Mouse (Mus musculus): Measurements from ENCODE around the gene Cd6.

The Cd6 gene

GRCm38 (mm10) chr19:10844206-10844605 is 14.3 kb upstream of the Cd6 start:
- H3K4me1 ChIP-seq (replicated peaks; ENCODE audit: low read depth, low read length): peaks cover 22% of the 10 kb centered on the region
- H3K27me3 ChIP-seq (ENCODE audit: insufficient read depth, low read length): peaks cover 36% of the 10 kb centered on the region
- no peak for TF ChIP-seq CTCF (conservative IDR thresholded peaks at IDR 0.05; ENCODE audit: low read length)
- no peak for TF ChIP-seq NANOG (IDR thresholded peaks at IDR 0.05; ENCODE audit: borderline replicate concordance, low read length)
- no peak for TF ChIP-seq POU5F1 (IDR thresholded peaks at IDR 0.05; ENCODE audit: borderline replicate concordance, low read length)
- no peak overlapping the region for H3K4me3 ChIP-seq (replicated peaks; ENCODE audit: low read length)
- H3K9me3 ChIP-seq (ENCODE audit: low read length): peaks cover 4% of the 10 kb centered on the region
- no peaks in the 10 kb centered on the region for H3K36me3 ChIP-seq (ENCODE audit: insufficient read depth, low read length)

- H3K4me1 ChIP-seq (replicated peaks; ENCODE audit: low read depth, low read length): peaks cover 26% of the 10 kb centered on the region
- H3K27me3 ChIP-seq (ENCODE audit: insufficient read depth, low read length): peaks cover 30% of the 10 kb centered on the region
- TF ChIP-seq CTCF (conservative IDR thresholded peaks at IDR 0.05; ENCODE audit: low read length) (no peak), POU5F1 (IDR thresholded peaks at IDR 0.05; ENCODE audit: borderline replicate concordance, low read length) (no peak), NANOG (IDR thresholded peaks at IDR 0.05; ENCODE audit: borderline replicate concordance, low read length) (no peak)
- H3K9me3 ChIP-seq (ENCODE audit: low read length): peaks cover 13% of the 10 kb centered on the region
- H3K36me3 ChIP-seq (ENCODE audit: insufficient read depth, low read length): no peaks in the 10 kb centered on the region
- peak overlapping the region; percentile 32; the same call in 1 of the 2 replicates for H3K4me3 ChIP-seq (replicated peaks; ENCODE audit: low read length)
Observed at GRCm38 (mm10) chr19:10842914-10843313, 13.1 kb upstream of the Cd6 start.

DNA sequence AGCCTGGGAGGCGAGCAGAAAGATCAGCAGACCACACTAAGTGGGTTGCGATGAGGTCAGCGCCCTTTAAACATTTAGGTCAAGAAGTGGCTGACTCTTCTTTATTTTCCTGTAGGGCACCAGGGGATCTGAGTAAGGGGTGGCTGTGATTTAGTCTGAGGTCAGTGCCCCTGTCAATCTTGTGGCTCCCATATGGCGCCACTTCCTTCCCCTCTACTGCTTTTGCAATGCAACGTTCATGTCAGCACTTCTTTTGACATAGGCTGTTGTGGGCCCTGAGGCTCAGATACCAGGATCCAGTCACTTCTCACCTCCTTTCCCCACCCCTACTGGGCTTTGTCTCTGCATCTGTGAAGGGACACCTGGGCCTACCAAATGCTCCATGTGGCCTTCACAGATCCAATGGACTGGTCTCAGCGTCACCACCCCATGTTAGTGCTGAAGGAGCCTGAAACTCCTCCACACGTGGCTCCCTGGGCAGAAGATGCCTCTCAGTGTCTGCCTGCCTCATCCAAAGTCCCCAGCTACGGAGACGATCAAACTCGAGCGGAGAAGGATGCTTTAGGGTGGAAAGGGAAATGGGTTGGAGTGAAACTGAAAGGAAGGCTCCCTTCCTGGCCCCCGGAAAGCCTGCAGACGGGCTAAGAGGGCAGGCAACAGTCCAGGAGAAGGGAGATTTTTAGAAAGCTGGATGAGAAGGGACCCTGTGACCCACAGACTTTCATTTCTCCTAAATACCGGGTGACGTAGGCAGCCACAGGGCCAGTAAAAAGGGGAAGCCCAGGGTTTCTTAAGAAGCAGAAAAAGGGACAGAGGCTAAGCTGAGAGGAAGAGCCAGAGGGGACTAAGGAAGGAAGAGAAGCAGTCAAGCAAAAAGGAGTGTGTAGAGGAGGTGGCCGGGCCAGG is 12.1 kb upstream of the Cd6 start:
- peaks cover 30% of the 10 kb centered on the region for H3K27me3 ChIP-seq (ENCODE audit: insufficient read depth, low read length)
- TF ChIP-seq NANOG (IDR thresholded peaks at IDR 0.05; ENCODE audit: borderline replicate concordance, low read length): no peak
- no peak for TF ChIP-seq POU5F1 (IDR thresholded peaks at IDR 0.05; ENCODE audit: borderline replicate concordance, low read length)
- no peak for TF ChIP-seq CTCF (conservative IDR thresholded peaks at IDR 0.05; ENCODE audit: low read length)
- H3K4me1 ChIP-seq (replicated peaks; ENCODE audit: low read depth, low read length): peaks cover 33% of the 10 kb centered on the region
- no peak overlapping the region for H3K4me3 ChIP-seq (replicated peaks; ENCODE audit: low read length)
- H3K36me3 ChIP-seq (ENCODE audit: insufficient read depth, low read length): no peaks in the 10 kb centered on the region
- peaks cover 13% of the 10 kb centered on the region for H3K9me3 ChIP-seq (ENCODE audit: low read length)

- Histone ChIP-seq H3K9me3 (ENCODE audit: low read length) (peaks cover 13% of the 10 kb centered on the region), H3K4me3 (replicated peaks; ENCODE audit: low read length) (no peak within 1 kb of the TSS), H3K36me3 (ENCODE audit: insufficient read depth, low read length) (no peaks in the 10 kb centered on the region), H3K4me1 (replicated peaks; ENCODE audit: low read depth, low read length) (peaks cover 48% of the 10 kb centered on the region), H3K27me3 (ENCODE audit: insufficient read depth, low read length) (peaks cover 27% of the 10 kb centered on the region)
- TF ChIP-seq POU5F1 (IDR thresholded peaks at IDR 0.05; ENCODE audit: borderline replicate concordance, low read length): no peak
- no peak for TF ChIP-seq NANOG (IDR thresholded peaks at IDR 0.05; ENCODE audit: borderline replicate concordance, low read length)
- TF ChIP-seq CTCF (conservative IDR thresholded peaks at IDR 0.05; ENCODE audit: low read length): no peak
Observed at GRCm38 (mm10) chr19:10839010-10839892, 9.4 kb upstream of the Cd6 start, which contains the start of gene Slc15a3. Slc15a3 (plus strand) TSS chr19:10839727.

DNA sequence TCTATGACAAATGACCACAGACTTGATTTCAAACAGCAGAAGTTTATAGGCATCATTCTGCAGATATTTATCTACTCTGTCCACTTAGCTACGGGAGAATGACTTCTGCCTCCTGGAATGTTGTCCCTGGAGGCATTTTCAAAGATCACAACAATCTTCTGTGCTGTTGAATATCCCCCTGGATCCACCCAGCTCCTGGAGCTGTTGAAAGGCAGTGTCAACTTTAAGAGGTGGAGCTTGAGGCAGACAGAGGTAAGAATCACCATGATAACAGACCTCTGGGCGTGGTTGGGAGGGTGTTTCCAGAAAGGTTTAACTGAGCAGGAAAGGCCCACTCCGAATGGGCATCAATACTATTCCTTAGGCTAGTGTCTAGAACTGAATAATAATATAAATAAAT is 5.8 kb upstream of the Cd6 start:
- Histone ChIP-seq H3K9me3 (ENCODE audit: low read length) (peaks cover 13% of the 10 kb centered on the region), H3K4me1 (replicated peaks; ENCODE audit: low read depth, low read length) (peaks cover 59% of the 10 kb centered on the region), H3K27me3 (ENCODE audit: insufficient read depth, low read length) (no peaks in the 10 kb centered on the region), H3K4me3 (replicated peaks; ENCODE audit: low read length) (no peak overlapping the region), H3K36me3 (ENCODE audit: insufficient read depth, low read length) (no peaks in the 10 kb centered on the region)
- TF ChIP-seq POU5F1 (IDR thresholded peaks at IDR 0.05; ENCODE audit: borderline replicate concordance, low read length) (peak; percentile 33; the same call in 1 of the 2 replicates), CTCF (conservative IDR thresholded peaks at IDR 0.05; ENCODE audit: low read length) (no peak)

DNA sequence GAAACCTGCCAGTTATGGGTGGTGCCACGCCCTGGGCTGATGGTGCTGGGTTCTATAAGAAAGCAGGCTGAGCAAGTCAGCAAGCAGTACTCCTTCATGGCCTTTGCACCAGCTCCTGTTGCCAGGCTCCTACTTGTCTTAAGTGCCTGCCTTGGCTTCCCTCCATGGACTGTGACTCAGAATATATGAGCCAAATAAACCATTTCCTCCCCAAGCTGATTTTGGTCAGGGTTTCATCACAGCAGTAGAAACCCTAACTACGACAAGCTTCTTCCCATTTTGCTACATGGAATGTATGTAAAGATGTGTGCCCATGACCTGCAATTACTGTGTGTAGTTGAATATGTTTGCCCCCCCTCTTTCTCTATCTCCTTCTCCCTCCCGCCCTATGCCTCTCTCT is 3.8 kb upstream of the Cd6 start:
- Histone ChIP-seq H3K27me3 (ENCODE audit: insufficient read depth, low read length) (no peaks in the 10 kb centered on the region), H3K9me3 (ENCODE audit: low read length) (peaks cover 5% of the 10 kb centered on the region), H3K4me1 (replicated peaks; ENCODE audit: low read depth, low read length) (peaks cover 60% of the 10 kb centered on the region), H3K36me3 (ENCODE audit: insufficient read depth, low read length) (no peaks in the 10 kb centered on the region), H3K4me3 (replicated peaks; ENCODE audit: low read length) (no peak overlapping the region)
- TF ChIP-seq POU5F1 (IDR thresholded peaks at IDR 0.05; ENCODE audit: borderline replicate concordance, low read length) (no peak), NANOG (IDR thresholded peaks at IDR 0.05; ENCODE audit: borderline replicate concordance, low read length) (no peak), CTCF (conservative IDR thresholded peaks at IDR 0.05; ENCODE audit: low read length) (no peak)

- TF ChIP-seq POU5F1 (IDR thresholded peaks at IDR 0.05; ENCODE audit: borderline replicate concordance, low read length) (no peak), CTCF (conservative IDR thresholded peaks at IDR 0.05; ENCODE audit: low read length) (no peak), NANOG (IDR thresholded peaks at IDR 0.05; ENCODE audit: borderline replicate concordance, low read length) (no peak)
- H3K4me1 ChIP-seq (replicated peaks; ENCODE audit: low read depth, low read length): peaks cover 48% of the 10 kb centered on the region
- no peaks in the 10 kb centered on the region for H3K27me3 ChIP-seq (ENCODE audit: insufficient read depth, low read length)
- no peaks in the 10 kb centered on the region for H3K9me3 ChIP-seq (ENCODE audit: low read length)
- no peaks in the 10 kb centered on the region for H3K36me3 ChIP-seq (ENCODE audit: insufficient read depth, low read length)
- H3K4me3 ChIP-seq (replicated peaks; ENCODE audit: low read length): no peak overlapping the region
Observed at GRCm38 (mm10) chr19:10832030-10832429, 2.2 kb upstream of the Cd6 start.

DNA sequence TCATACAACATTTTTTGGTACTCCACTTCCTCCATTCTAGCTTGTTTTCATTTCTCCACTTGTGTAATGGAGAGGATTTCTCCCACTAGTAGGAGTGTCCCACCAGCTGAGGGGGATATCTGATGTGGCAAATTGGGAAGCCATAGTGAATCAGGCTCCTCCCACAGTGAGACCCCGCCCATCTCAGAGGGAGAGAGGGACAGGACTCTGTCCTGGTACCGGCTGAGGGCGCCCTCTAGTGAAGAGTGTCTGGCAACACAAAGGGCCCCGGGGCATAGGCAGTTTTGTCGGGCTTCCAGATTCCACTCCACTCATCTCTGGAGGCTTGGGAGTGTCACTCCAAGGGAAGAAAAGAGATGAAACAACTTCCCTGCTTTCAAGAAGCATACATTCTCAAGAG is 1.6 kb upstream of the Cd6 start:
- no peaks in the 10 kb centered on the region for H3K36me3 ChIP-seq (ENCODE audit: insufficient read depth, low read length)
- TF ChIP-seq NANOG (IDR thresholded peaks at IDR 0.05; ENCODE audit: borderline replicate concordance, low read length): no peak
- TF ChIP-seq CTCF (conservative IDR thresholded peaks at IDR 0.05; ENCODE audit: low read length): peak; percentile 56
- TF ChIP-seq POU5F1 (IDR thresholded peaks at IDR 0.05; ENCODE audit: borderline replicate concordance, low read length): no peak
- H3K4me1 ChIP-seq (replicated peaks; ENCODE audit: low read depth, low read length): peaks cover 44% of the 10 kb centered on the region
- no peak overlapping the region for H3K4me3 ChIP-seq (replicated peaks; ENCODE audit: low read length)
- H3K27me3 ChIP-seq (ENCODE audit: insufficient read depth, low read length): no peaks in the 10 kb centered on the region
- H3K9me3 ChIP-seq (ENCODE audit: low read length): no peaks in the 10 kb centered on the region

Measured in E14TG2a.4 (cell line).